Mouse (Mus musculus) spleen, adult 2 months (tissue): Measurements from ENCODE around the gene Anapc15. TPM values are rescaled to one million over a fixed set of nuclear protein-coding genes. Genes with fewer than 3 reads are reported as not detected.

Source experiments
- DNase-seq, 2 experiments: peaks; one replicate each; pipeline versions ENCODE4 v3.0.0 to v3.0.0-alpha.2; 2012 to 2021; ENCODE audit warnings: low spot score in 2 of 2, low read depth in 1 of 2
- H3K27ac ChIP-seq: fragments of 200-500 bp; 2 replicates; pipeline ENCODE4 v1.5.1; 2012; ENCODE audit warnings: low read length, inconsistent platforms; ENCODE audit not compliant: insufficient read depth
- H3K27me3 ChIP-seq: fragments of 200-500 bp; 2 replicates; pipeline ENCODE4 v1.6.1; 2012; ENCODE audit warnings: mild to moderate bottlenecking, moderate library complexity, low read length, inconsistent platforms; ENCODE audit not compliant: control insufficient read depth, insufficient read depth
- H3K36me3 ChIP-seq: fragments of 200-500 bp; 2 replicates; pipeline ENCODE4 v1.6.1; 2012; ENCODE audit warnings: mild to moderate bottlenecking, low read length, inconsistent platforms; ENCODE audit not compliant: control insufficient read depth, insufficient read depth
- H3K4me1 ChIP-seq: fragments of 200-500 bp; 2 replicates; pipeline ENCODE4 v1.6.1; 2011; ENCODE audit warnings: inconsistent platforms; ENCODE audit not compliant: control insufficient read depth, insufficient read depth, insufficient read length
- H3K4me3 ChIP-seq: fragments of 200-500 bp; 2 replicates; pipeline ENCODE4 v1.5.1; 2011; ENCODE audit warnings: mild to moderate bottlenecking, inconsistent platforms; ENCODE audit not compliant: insufficient read depth, insufficient read length; ENCODE audit errors: extremely low read depth
- CTCF ChIP-seq: fragments of 200-500 bp; IDR thresholded peaks from 2 replicates; pipeline ENCODE4 v1.5.1; 2011; ENCODE audit warnings: mild to moderate bottlenecking, inconsistent platforms; ENCODE audit not compliant: insufficient read depth, insufficient read length, insufficient replicate concordance; ENCODE audit errors: extremely low read depth
- POLR2A ChIP-seq: fragments of 200-500 bp; IDR thresholded peaks from 2 replicates; pipeline ENCODE4 v1.6.1; 2011; ENCODE audit warnings: low read depth, low read length, inconsistent platforms
- WGBS: fragments of 180-500 bp; shearing (Covaris S2); methylation state at CpG from one replicate; pipeline ENCODE4 v1.1.7; 2018; 5-methylcytosine and 5-hydroxymethylcytosine counted together
- polyA plus RNA-seq: library from polyadenylated mRNA; depleted of rRNA; stranded (reverse); fragments of >200 nt; gene quantifications from 2 replicates; pipeline ENCODE4 v1.2.3, GENCODE M21; 2012

The Anapc15 gene
- polyA plus RNA-seq, 1 experiment = 37.1 TPM

- no peak overlapping the region for H3K4me3 ChIP-seq
- TF ChIP-seq CTCF (no peak), POLR2A (no peak)
- peaks cover 7% of the 10 kb centered on the region for H3K27me3 ChIP-seq
- no peak for DNase-seq
- WGBS = 69% methylated on average over 5 of the region's 5 CpGs
- H3K36me3 ChIP-seq = no peaks in the 10 kb centered on the region; the same call in 1 of the 2 replicates
- H3K4me1 ChIP-seq = no peaks in the 10 kb centered on the region
- H3K27ac ChIP-seq = no peak overlapping the region
Measured at GRCm38 (mm10) chr7:101835457-101836109, 27.9 kb upstream of the Anapc15 start.

DNA sequence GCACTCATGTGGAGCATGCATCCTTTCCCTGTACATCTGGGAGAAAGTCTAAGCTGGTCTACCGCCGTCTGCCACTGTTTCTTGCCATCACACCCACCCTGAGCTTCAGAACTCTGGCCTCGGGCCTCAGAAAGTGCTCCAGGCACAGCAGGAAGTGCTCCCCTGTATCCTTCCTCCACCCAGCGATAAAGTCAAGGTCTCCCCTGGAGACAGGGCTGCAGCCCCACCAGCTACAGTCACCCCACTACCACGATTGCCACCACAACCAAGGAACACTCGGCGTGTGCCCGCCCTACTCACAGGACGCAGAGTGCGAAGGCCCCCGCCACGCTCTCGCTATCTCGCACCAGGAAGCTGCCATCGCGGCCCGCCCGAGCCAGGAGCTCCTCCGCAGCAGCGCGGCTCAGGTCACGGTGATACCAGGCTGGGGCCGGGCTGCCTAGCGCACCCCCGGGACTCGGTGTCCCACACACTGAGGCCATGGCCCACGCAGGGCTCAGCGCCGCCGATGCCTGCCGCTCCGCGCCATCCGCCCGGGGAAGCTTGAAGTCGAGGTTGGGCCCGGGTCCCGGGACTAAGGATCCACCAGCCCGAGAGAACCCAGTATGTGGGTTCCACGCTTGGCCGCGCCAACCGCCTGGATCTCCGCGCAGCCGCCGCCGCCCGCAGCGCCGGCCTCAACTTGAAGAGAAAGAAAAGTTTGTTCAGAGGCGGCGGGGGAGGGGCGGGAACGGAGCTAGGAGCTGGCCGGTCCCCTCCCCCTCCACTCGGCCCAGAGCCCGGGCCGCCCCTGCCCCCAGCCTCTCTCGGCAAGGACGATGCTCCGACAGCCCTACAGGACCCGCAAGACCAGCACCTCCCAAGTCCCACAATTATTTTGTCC, 27.0 kb upstream of the Anapc15 start:
- TF ChIP-seq CTCF = no peak
- TF ChIP-seq POLR2A = peak; percentile 6; the same call in 1 of the 2 replicates
- under 1% methylated on average over 62 of the region's 63 CpGs for WGBS
- Histone ChIP-seq H3K4me3 (peak overlapping the region; percentile 74), H3K36me3 (no peaks in the 10 kb centered on the region), H3K4me1 (no peaks in the 10 kb centered on the region), H3K27me3 (peaks cover 7% of the 10 kb centered on the region), H3K27ac (peak overlapping the region; percentile 58; the same call in 1 of the 2 replicates)
- peak in 1 of 2 experiments; percentile 59 for DNase-seq

DNA sequence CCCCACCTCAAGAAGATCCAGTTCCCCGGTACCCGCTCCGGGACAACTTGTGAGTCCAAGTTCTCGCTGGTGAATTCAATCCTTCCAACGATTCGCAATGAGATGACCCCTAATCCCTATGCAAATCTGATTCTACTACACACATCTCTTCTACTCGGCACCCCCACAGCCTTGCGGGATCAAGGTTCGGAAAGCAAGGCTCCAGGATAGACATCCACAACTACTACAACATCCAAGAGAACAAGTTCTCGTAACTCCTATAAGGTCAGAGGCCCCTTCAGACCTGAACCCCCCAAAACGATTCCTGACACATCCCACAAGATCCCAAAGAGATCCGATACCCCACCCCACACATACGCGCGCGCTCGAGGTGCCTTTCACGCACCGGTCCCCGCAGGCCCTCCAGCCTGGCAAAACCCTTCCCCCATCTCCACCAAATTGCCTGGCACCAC, 26.3 kb upstream of the Anapc15 start:
- WGBS = 2% methylated on average over 20 of the region's 20 CpGs
- TF ChIP-seq POLR2A (no peak), CTCF (no peak)
- DNase-seq = no peak
- H3K36me3 ChIP-seq = no peaks in the 10 kb centered on the region
- H3K27ac ChIP-seq = peak overlapping the region; percentile 74
- no peaks in the 10 kb centered on the region for H3K4me1 ChIP-seq
- peaks cover 7% of the 10 kb centered on the region for H3K27me3 ChIP-seq
- H3K4me3 ChIP-seq = peak overlapping the region; percentile 74

DNA sequence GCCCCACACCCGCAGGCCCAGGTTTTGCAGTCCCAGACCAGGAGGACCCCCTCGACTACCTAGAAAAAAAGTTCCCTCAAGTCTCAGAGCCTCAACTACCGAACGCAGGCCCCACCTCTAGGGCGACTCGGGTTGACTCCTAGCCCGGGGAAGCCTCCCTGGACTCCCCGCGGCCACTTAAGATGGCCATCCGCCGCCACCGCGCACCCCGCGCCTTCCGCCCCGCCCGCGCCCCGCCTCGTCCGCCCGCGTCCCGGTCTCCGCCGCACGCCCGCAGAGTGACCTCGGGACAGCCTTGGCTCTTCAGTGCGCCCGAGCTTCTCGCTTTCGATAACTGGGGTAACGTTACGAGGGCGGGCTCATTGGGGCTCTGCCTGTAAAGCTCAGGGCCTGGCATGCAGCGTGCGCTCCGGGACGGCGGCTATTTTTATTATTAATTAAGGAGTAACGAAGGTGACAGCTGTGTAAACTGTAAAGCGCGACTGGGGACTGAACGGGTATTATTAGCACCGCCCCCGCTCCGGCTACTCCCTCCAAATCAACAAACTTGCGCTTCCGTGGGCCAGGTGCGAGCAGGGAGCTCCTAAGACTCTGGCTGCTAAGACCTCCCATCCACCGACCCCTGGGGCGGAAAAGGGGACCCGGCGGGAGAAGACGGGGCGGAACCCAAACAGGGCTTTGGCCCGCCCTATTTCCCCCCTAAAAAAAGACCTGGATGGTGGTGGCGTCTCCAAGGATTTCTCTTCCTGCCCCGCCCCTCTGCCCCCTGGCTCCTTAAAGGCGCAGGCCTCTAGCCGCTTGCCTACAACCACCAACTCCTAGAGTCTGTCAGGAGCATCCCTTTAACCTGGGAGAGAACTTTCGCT, 25.7 kb upstream of the Anapc15 start, which contains the start of gene Inppl1:
Gene Inppl1 (minus strand): TSS at position 624 of the 866 bp plus-strand sequence.
- Histone ChIP-seq H3K4me1 (no peaks in the 10 kb centered on the region), H3K4me3 (peak within 1 kb of the TSS; percentile 74), H3K36me3 (no peaks in the 10 kb centered on the region), H3K27ac (peak within 1 kb of the TSS; percentile 74), H3K27me3 (peaks cover 7% of the 10 kb centered on the region)
- no peak for TF ChIP-seq POLR2A
- no peak for TF ChIP-seq CTCF
- DNase-seq = peak in 1 of 2 experiments; percentile 36
- WGBS = 4% methylated on average over 63 of the region's 64 CpGs

- no peak for DNase-seq
- no peak overlapping the region for H3K27ac ChIP-seq
- H3K27me3 ChIP-seq = no peaks in the 10 kb centered on the region
- H3K36me3 ChIP-seq = no peaks in the 10 kb centered on the region
- TF ChIP-seq CTCF (no peak), POLR2A (no peak)
- 62% methylated on average over 6 of the region's 6 CpGs for WGBS
- no peaks in the 10 kb centered on the region for H3K4me1 ChIP-seq
- H3K4me3 ChIP-seq = no peak overlapping the region
Measured at GRCm38 (mm10) chr7:101844186-101844585, 19.3 kb upstream of the Anapc15 start.

- Histone ChIP-seq H3K4me3 (no peak overlapping the region), H3K36me3 (no peaks in the 10 kb centered on the region), H3K27me3 (no peaks in the 10 kb centered on the region), H3K4me1 (peaks cover 8% of the 10 kb centered on the region), H3K27ac (no peak overlapping the region)
- 95% methylated on average over 1 of the region's 1 CpGs for WGBS
- DNase-seq = no peak
- TF ChIP-seq POLR2A = no peak
- no peak for TF ChIP-seq CTCF
Measured at GRCm38 (mm10) chr7:101847934-101848333, 15.6 kb upstream of the Anapc15 start.
